8 mouse cellular contexts compared by ENCODE assay signal in the genomic region with DNA sequence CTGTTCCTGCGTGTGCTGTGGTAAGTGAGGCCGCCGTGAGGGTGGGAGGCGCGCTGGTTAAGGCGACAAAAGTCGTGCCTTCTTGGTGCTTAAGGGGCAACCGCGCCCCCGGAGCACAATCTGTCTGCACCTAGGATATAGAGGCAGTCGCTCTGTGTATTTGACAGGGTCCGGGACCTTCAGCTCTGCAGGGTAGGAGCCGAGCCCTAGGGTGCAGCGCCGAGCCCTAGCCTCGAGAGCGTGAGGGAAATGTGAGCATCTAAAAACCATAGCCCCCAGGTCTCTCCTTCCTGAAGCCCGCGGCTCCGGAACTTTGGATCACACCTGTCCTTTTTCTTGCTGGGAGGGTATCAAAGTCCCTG. TPM values are rescaled to one million over a fixed set of nuclear protein-coding genes. Genes with fewer than 3 reads are reported as not detected.
A peak's percentile ranks its signal among the peaks of the same experiment; 100 is the strongest.
DNase-seq lines count a peak whose midpoint lies in the region; ATAC-seq and TF ChIP-seq lines count a peak whose summit lies in the region.

No protein-coding gene starts in this region.

- TF ChIP-seq CTCF in G1E (IDR thresholded peaks at IDR 0.05; ENCODE audit: low read depth, low read length) = no peak

- peak; percentile 28; the same call in 1 of the 2 replicates for ATAC-seq in heart, embryonic 11.5 days (replicated peaks; ENCODE audit: insufficient number of reproducible peaks, low FRiP score, low TSS enrichment)
- peak; percentile 23; the same call in 1 of the 2 replicates for ATAC-seq in G1E (ENCODE audit: extremely low read depth, insufficient number of reproducible peaks, low FRiP score, poor library complexity, severe bottlenecking)
- ATAC-seq in megakaryocyte, adult 5-6 weeks (ENCODE audit: poor library complexity, severe bottlenecking) = peak; percentile 33

- WGBS in heart, embryonic 11.5 days (ENCODE audit: insufficient replicate concordance) = under 1% methylated on average over 20 of the region's 20 CpGs
- WGBS in hindbrain, embryonic 10.5 days = under 1% methylated on average over 20 of the region's 20 CpGs

- peak overlapping the region; percentile 59; the same call in 1 of the 2 replicates for H3K27ac ChIP-seq in heart, embryonic 11.5 days (ENCODE audit: low read depth, low read length)
- peak overlapping the region; percentile 89 for H3K27ac ChIP-seq in hindbrain, embryonic 10.5 days

- H3K4me3 ChIP-seq in heart, embryonic 11.5 days (ENCODE audit: low read depth, low read length) = peak overlapping the region; percentile 80
- H3K4me3 ChIP-seq in G1E (ENCODE audit: low read depth, low read length) = peak overlapping the region; percentile 82
- H3K4me3 ChIP-seq in hindbrain, embryonic 10.5 days = peak overlapping the region; percentile 79

- H3K36me3 ChIP-seq in heart, embryonic 11.5 days (ENCODE audit: control insufficient read depth, insufficient read depth, low read length) = no peaks in the 10 kb centered on the region
- peaks cover 35% of the 10 kb centered on the region for H3K36me3 ChIP-seq in G1E (replicated peaks)
- H3K36me3 ChIP-seq in hindbrain, embryonic 10.5 days = peaks cover 30% of the 10 kb centered on the region

- peaks cover 8% of the 10 kb centered on the region; the same call in 1 of the 2 replicates for H3K4me1 ChIP-seq in heart, embryonic 11.5 days (ENCODE audit: control insufficient read depth, insufficient read depth, low read length)
- peaks cover 47% of the 10 kb centered on the region for H3K4me1 ChIP-seq in G1E (ENCODE audit: insufficient read depth, low read depth, low read length)
- H3K4me1 ChIP-seq in hindbrain, embryonic 10.5 days (replicated peaks) = peaks cover 20% of the 10 kb centered on the region

- H3K4me2 ChIP-seq in heart, embryonic 11.5 days = peak overlapping the region; percentile 97

- H3K9me3 ChIP-seq in heart, embryonic 11.5 days (replicated peaks; ENCODE audit: control insufficient read depth, low read length) = no peaks in the 10 kb centered on the region
- no peaks in the 10 kb centered on the region for H3K9me3 ChIP-seq in G1E (replicated peaks)
- H3K9me3 ChIP-seq in hindbrain, embryonic 10.5 days = no peaks in the 10 kb centered on the region

- H3K9ac ChIP-seq in heart, embryonic 11.5 days (ENCODE audit: low read depth, low read length) = peak overlapping the region; percentile 87

- no peaks in the 10 kb centered on the region for H3K27me3 ChIP-seq in heart, embryonic 11.5 days (ENCODE audit: control insufficient read depth, insufficient read depth, low read length)
- no peaks in the 10 kb centered on the region for H3K27me3 ChIP-seq in G1E (ENCODE audit: insufficient read depth, low read length)
- H3K27me3 ChIP-seq in hindbrain, embryonic 10.5 days (ENCODE audit: insufficient read depth, poor library complexity, severe bottlenecking) = 0 out of 2 replicates have a peak, but pooled peaks cover 6% of the 10 kb centered on the region

- no peak for DNase-seq in heart, adult 11 months
- DNase-seq in G1E (ENCODE audit: low spot score) = no peak
- no peak for DNase-seq in hindbrain, embryonic 10.5 days (ENCODE audit: low spot score)
- DNase-seq in left cerebral cortex, adult 11 months (ENCODE audit: low spot score) = no peak
- DNase-seq in adrenal gland, adult 2 months = no peak
- no peak for DNase-seq in adrenal gland, postnatal 14 days

RNA-seq across cellular contexts. Expression of a gene that starts 0.4 kb away (rescaled TPM):
- polyA plus RNA-seq in heart, embryonic 11.5 days (2014; fragmentation: Nextera tagmentation; extraction: Ambion mirVana) = 8.5 and 8.7 TPM in 2 replicates
- total RNA-seq in G1E (2014; fragmentation: Nextera tagmentation) (19.4 and 29.9 TPM in 2 replicates), G1E (2017) (14.1 and 14.4 TPM in 2 replicates)
- 6.1 and 9.0 TPM in 2 replicates for polyA plus RNA-seq in G1E (2012)
- polyA plus RNA-seq in hindbrain, embryonic 10.5 days (2016; fragmentation: Nextera tagmentation; extraction: Ambion mirVana) = 15.6 and 16.7 TPM in 2 replicates
- total RNA-seq in megakaryocyte, adult 5-6 weeks (2015) = 16.0 and 16.1 TPM in 2 replicates
- total RNA-seq in megakaryocyte, adult 5-6 weeks (2017) = 27.0 and 36.3 TPM in 2 replicates
- total RNA-seq in adrenal gland, adult 2 months (2021) = 10 to 100 TPM; 19.0 to 19.4 TPM
- 29.3 and 33.0 TPM in 2 replicates for polyA plus RNA-seq in adrenal gland, adult 2 months (2012; rRNA removed)
- total RNA-seq in adrenal gland, postnatal 14 days (2021) = 11.2 and 13.1 TPM in 2 replicates
